Mouse (Mus musculus): ENCODE measurements around the gene Cyp4a10. TPM values are rescaled to one million over a fixed set of nuclear protein-coding genes. Genes with fewer than 3 reads are reported as not detected.
"Not testable (repeated sequence)": the region's sequence is repeated elsewhere in the genome, so short reads cannot be mapped to it uniquely, and the experiment has no call there.

Gene Cyp4a10
- polyA plus RNA-seq, 1 experiment = not detected

- H3K4me1 ChIP-seq (ENCODE audit: control insufficient read depth, insufficient read depth, insufficient read length, low read length) = no peaks in the 10 kb centered on the region; the same call in 1 of the 2 replicates
- no peak within 1 kb of the TSS for H3K27ac ChIP-seq (replicated peaks; ENCODE audit: low read depth, low read length)
Measured at GRCm38 (mm10) chr4:115563401-115563800, 45.3 kb downstream of the Cyp4a10 start, which contains the start of gene Cyp4a31. Cyp4a31 (plus strand) TSS chr4:115563649.

GRCm38 (mm10) chr4:115564469-115565225 lies 46.6 kb downstream of the Cyp4a10 start:
- not testable (repeated sequence) for H3K4me3 ChIP-seq (ENCODE audit: insufficient read depth, low read depth, low read length); H3K4me1 ChIP-seq (ENCODE audit: control insufficient read depth, insufficient read depth, insufficient read length, low read length); H3K27ac ChIP-seq (replicated peaks; ENCODE audit: low read depth, low read length)

More at GRCm38 (mm10) chr4:115563401-115563800, 45.3 kb downstream of the Cyp4a10 start, which contains the start of gene Cyp4a31:
- H3K4me3 ChIP-seq (ENCODE audit: insufficient read depth, low read depth, low read length) = no peak within 1 kb of the TSS

GRCm38 (mm10) chr4:115575255-115575654 lies 57.2 kb downstream of the Cyp4a10 start:
- Histone ChIP-seq H3K27ac (replicated peaks; ENCODE audit: low read depth, low read length) (no peak overlapping the region), H3K4me3 (ENCODE audit: insufficient read depth, low read depth, low read length) (no peak overlapping the region), H3K4me1 (ENCODE audit: control insufficient read depth, insufficient read depth, insufficient read length, low read length) (no peaks in the 10 kb centered on the region; the same call in 1 of the 2 replicates)

- no peak overlapping the region for H3K4me3 ChIP-seq (ENCODE audit: insufficient read depth, low read depth, low read length)
- H3K27ac ChIP-seq (replicated peaks; ENCODE audit: low read depth, low read length) = no peak overlapping the region
- H3K4me1 ChIP-seq (ENCODE audit: control insufficient read depth, insufficient read depth, insufficient read length, low read length) = no peaks in the 10 kb centered on the region; the same call in 1 of the 2 replicates
Measured at GRCm38 (mm10) chr4:115575776-115576175, 57.7 kb downstream of the Cyp4a10 start.

GRCm38 (mm10) chr4:115583036-115583435 lies 65.0 kb downstream of the Cyp4a10 start:
- Histone ChIP-seq H3K4me3 (ENCODE audit: insufficient read depth, low read depth, low read length) (no peak overlapping the region), H3K27ac (replicated peaks; ENCODE audit: low read depth, low read length) (no peak overlapping the region), H3K4me1 (ENCODE audit: control insufficient read depth, insufficient read depth, insufficient read length, low read length) (no peaks in the 10 kb centered on the region)

Other genes with a start within 250 kb of the Cyp4a10 start
- gene Cyp4a12a, start 219.2 kb upstream of the Cyp4a10 start, polyA plus RNA-seq (2012; ENCODE audit: insufficient read depth, insufficient read length, missing spikeins) = not detected in 2 replicates
- gene Cyp4a12b, start 106.6 kb upstream of the Cyp4a10 start, polyA plus RNA-seq (2012; ENCODE audit: insufficient read depth, insufficient read length, missing spikeins) = not detected in 2 replicates
- gene Cyp4a30b, start 65.7 kb upstream of the Cyp4a10 start, polyA plus RNA-seq (2012; ENCODE audit: insufficient read depth, insufficient read length, missing spikeins) = not detected in 2 replicates
- gene Cyp4a14, start 22.1 kb upstream of the Cyp4a10 start, polyA plus RNA-seq (2012; ENCODE audit: insufficient read depth, insufficient read length, missing spikeins) = not detected in 2 replicates
- gene Cyp4a31, start 45.4 kb downstream of the Cyp4a10 start, polyA plus RNA-seq (2012; ENCODE audit: insufficient read depth, insufficient read length, missing spikeins) = not detected in 2 replicates
- gene Cyp4a32, start 82.7 kb downstream of the Cyp4a10 start, polyA plus RNA-seq (2012; ENCODE audit: insufficient read depth, insufficient read length, missing spikeins) = not detected in 2 replicates
- 16.9 and 27.9 TPM in 2 replicates for gene Cyp4b1, start 129.5 kb downstream of the Cyp4a10 start, polyA plus RNA-seq (2012; ENCODE audit: insufficient read depth, insufficient read length, missing spikeins)
- 17.3 and 26.7 TPM in 2 replicates for gene Efcab14, start 219.5 kb downstream of the Cyp4a10 start, polyA plus RNA-seq (2012; ENCODE audit: insufficient read depth, insufficient read length, missing spikeins)

Data from brown adipose tissue, adult 24 weeks (tissue).